Mouse (Mus musculus) hindbrain, embryonic 16.5 days (tissue): ENCODE data around the gene Glt28d2. TPM values are rescaled to one million over a fixed set of nuclear protein-coding genes. Genes with fewer than 3 reads are reported as not detected.

ENCODE experiments used
- ATAC-seq: fragments of 200-750 bp; cut with Nextera tagmentation; 2 replicates; pipeline ENCODE4 v1.8.0; 2017; ENCODE audit warnings: moderate TSS enrichment, moderate library complexity
- H3K27ac ChIP-seq: fragments of 300-500 bp; sonication (generic); 2 replicates; pipeline ENCODE4 v1.5.1; 2014; ENCODE audit warnings: low read depth, mild to moderate bottlenecking, control low read depth, low read length, moderate library complexity
- H3K27me3 ChIP-seq: fragments of 300-500 bp; sonication (generic); replicated peaks from 2 replicates; pipeline ENCODE4 v1.6.1; 2014; ENCODE audit warnings: low read length; ENCODE audit not compliant: control insufficient read depth, insufficient read depth
- H3K36me3 ChIP-seq: fragments of 300-500 bp; sonication (generic); 2 replicates; pipeline ENCODE4 v1.6.1; 2014; ENCODE audit warnings: mild to moderate bottlenecking, low read length, moderate library complexity, mixed read lengths; ENCODE audit not compliant: control insufficient read depth, insufficient read depth
- H3K4me1 ChIP-seq: fragments of 300-500 bp; sonication (generic); 2 replicates; pipeline ENCODE4 v1.6.1; 2014; ENCODE audit warnings: low read depth, low read length; ENCODE audit not compliant: control insufficient read depth, insufficient read depth
- H3K4me2 ChIP-seq: fragments of 300-500 bp; sonication (generic); 2 replicates; pipeline ENCODE4 v1.6.1; 2014; ENCODE audit warnings: mild to moderate bottlenecking, low read length, control low read depth, moderate library complexity
- H3K4me3 ChIP-seq: fragments of 300-500 bp; sonication (generic); 2 replicates; pipeline ENCODE4 v1.5.1; 2014; ENCODE audit warnings: mild to moderate bottlenecking, low read length, control low read depth, moderate library complexity
- H3K9ac ChIP-seq: fragments of 300-500 bp; sonication (generic); 2 replicates; pipeline ENCODE4 v1.6.1; 2014; ENCODE audit warnings: low read depth, mild to moderate bottlenecking, control low read depth, low read length, moderate library complexity
- H3K9me3 ChIP-seq: fragments of 300-500 bp; sonication (generic); 2 replicates; pipeline ENCODE4 v1.6.1; 2014; ENCODE audit warnings: mild to moderate bottlenecking, low read length, moderate library complexity; ENCODE audit not compliant: control insufficient read depth
- WGBS: fragments of 180-500 bp; shearing (Covaris S2); extraction: QIAGEN DNeasy Blood & Tissue Kit; methylation state at CpG from one replicate; pipeline ENCODE4 v1.1.7; 2014; 5-methylcytosine and 5-hydroxymethylcytosine counted together
- polyA plus RNA-seq: library from polyadenylated mRNA; unstranded; fragments of >200 nt; fragmentation: Nextera tagmentation; extraction: Ambion mirVana; gene quantifications from 2 replicates; pipeline ENCODE4 v1.2.1, GENCODE M21; 2015

The Glt28d2 gene
- polyA plus RNA-seq, result 0.15 and 0.42 TPM in 2 replicates

DNA sequence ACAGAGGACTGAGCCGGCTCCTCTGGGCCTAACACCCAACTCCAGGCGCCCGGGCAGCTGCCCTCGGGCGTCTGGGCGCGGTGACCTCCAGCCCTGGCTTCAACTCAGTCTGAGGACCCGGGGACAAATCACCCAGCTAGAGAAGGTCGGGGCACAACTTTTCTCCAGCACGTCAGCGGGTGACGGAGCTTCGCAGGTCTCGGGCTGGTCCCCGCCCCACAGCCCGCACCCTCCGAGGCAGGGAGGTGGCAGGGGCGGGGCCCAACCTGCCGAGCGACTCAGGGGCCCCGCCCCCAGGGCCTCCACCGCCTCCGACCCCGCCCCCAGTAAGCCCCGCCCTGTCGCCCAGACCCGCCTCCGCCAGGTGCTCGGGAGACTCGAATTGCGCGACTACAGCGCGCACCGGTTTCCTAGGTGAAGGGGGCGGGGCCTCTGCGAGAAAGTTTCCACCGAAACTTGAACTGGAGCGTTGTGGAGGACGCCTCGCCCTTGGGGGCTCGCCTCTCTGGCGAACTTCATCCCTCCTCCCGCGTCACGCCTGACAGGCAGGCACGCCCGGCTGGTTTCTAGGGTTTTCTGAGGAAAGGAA, at the start of gene Glt28d2, which contains the start of gene Gm37240:
Gene Glt28d2, minus strand, starts transcription at position 278 of the 589 bp plus-strand sequence.
Gene Gm37240, minus strand, starts transcription at position 280 of the 589 bp plus-strand sequence.
- ATAC-seq, result peak; percentile 88
- Histone ChIP-seq H3K27ac (no peak within 1 kb of the TSS), H3K9ac (peak within 1 kb of the TSS; percentile 45), H3K4me3 (peak within 1 kb of the TSS; percentile 65), H3K4me2 (peak within 1 kb of the TSS; percentile 91), H3K27me3 (peaks cover 3% of the 10 kb centered on the region), H3K4me1 (peaks cover 8% of the 10 kb centered on the region), H3K9me3 (no peaks in the 10 kb centered on the region), H3K36me3 (no peaks in the 10 kb centered on the region)
- WGBS, result under 1% methylated on average over 43 of the region's 48 CpGs

DNA sequence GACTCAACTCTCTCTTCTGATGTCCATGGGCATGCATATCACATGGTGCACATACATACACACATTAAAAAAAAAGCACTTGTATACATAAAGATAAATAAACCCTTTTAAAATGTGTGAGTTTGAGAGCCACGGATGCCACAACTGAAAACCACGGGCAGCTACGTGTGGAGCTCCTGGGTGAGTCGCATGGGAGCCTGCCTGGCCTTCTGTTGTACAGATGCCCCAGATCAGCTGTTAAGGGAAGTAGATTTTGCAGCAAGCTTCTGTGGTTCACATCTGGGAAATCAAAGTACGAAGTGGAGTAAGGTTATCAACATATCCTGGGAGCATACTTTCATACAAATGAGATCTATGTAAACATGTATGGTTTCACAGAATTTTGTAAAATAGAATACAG, 46.3 kb upstream of the Glt28d2 start:
- Histone ChIP-seq H3K27me3 (no peaks in the 10 kb centered on the region), H3K4me2 (no peak overlapping the region), H3K27ac (no peak overlapping the region), H3K9me3 (no peaks in the 10 kb centered on the region), H3K36me3 (no peaks in the 10 kb centered on the region), H3K4me1 (no peaks in the 10 kb centered on the region), H3K4me3 (no peak overlapping the region), H3K9ac (no peak overlapping the region)
- WGBS, result 91% methylated on average over 5 of the region's 5 CpGs
- ATAC-seq, result no peak

DNA sequence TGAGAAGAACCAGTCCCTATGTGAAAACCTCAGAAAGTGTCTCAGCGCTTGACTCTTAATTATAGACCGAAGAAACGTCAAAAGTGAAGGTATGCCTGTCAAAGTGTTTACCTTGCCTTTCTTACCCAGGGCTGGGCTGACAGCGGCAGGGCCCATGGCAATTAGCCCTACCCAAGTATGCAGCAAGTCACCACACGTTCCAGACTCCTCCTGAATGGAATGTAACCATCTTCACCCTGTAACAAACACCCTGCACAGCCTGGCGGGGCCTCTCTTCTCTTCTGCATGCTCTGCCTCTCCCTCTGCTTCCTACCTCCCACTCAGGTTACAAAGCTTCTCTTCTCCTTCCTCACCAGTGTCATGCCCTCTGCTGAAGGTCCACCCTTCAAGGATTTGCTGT, 44.5 kb upstream of the Glt28d2 start:
- Histone ChIP-seq H3K36me3 (no peaks in the 10 kb centered on the region), H3K4me2 (no peak overlapping the region)

DNA sequence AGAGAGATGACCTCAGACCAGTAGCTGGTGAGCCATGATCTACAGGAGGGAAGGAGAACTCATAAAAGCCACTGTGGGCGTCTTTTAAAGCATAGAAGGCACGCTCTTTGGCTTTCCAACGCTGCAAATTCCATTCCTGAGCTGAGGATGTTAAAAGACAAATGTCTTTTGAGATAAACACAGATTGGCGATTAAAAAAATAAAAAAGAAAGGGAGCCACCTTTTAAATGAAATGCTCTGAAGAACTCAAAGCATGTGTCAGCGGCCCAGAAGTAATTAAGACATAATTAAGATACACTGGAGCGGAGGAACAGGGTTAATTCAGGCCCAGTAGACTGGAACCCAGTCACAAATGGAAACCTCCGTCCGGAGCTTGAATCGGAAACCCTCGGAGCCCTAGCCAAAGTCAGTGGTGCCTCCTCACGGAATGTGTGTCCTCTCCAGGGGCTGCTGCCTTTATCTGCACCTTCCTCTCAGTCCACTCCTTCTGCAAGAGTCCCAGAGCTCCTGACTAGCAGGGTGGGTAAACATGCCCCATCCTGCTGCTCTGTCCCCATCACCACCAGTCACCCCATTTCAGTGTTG, 43.4 kb upstream of the Glt28d2 start:
- WGBS, result 43% methylated on average over 11 of the region's 11 CpGs
- H3K4me2 ChIP-seq, result no peak overlapping the region
- no peak overlapping the region for H3K4me3 ChIP-seq
- no peak for ATAC-seq
- no peaks in the 10 kb centered on the region for H3K9me3 ChIP-seq
- no peak overlapping the region for H3K27ac ChIP-seq
- no peaks in the 10 kb centered on the region for H3K27me3 ChIP-seq
- no peaks in the 10 kb centered on the region for H3K4me1 ChIP-seq
- H3K9ac ChIP-seq, result no peak overlapping the region
- H3K36me3 ChIP-seq, result no peaks in the 10 kb centered on the region

More for the DNA sequence above, 44.5 kb upstream of the Glt28d2 start:
- H3K9me3 ChIP-seq, result no peaks in the 10 kb centered on the region
- 92% methylated on average over 6 of the region's 6 CpGs for WGBS
- no peak overlapping the region for H3K4me3 ChIP-seq
- ATAC-seq, result no peak
- H3K4me1 ChIP-seq, result no peaks in the 10 kb centered on the region
- H3K27me3 ChIP-seq, result no peaks in the 10 kb centered on the region
- H3K27ac ChIP-seq, result no peak overlapping the region
- H3K9ac ChIP-seq, result no peak overlapping the region

DNA sequence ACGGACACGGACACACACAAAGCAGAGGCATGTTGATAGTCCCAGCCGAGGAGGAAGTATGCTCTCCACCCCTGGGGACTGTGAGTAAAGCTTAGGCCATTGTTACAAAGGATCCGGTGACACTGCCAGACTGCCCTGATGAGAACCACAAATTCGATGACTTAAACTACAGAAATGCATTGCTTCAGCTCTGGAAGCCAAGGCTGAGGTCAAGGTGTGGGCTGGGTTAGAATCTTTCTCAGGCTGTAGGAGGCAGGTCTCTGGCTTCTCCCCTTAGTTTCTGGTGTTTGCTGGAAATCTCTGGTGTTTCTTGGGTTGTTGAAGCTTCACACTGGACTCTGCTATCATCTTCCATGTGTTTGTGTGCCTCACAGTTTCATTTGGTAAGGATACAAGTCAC, 42.4 kb upstream of the Glt28d2 start:
- Histone ChIP-seq H3K4me2 (no peak overlapping the region), H3K4me1 (no peaks in the 10 kb centered on the region), H3K9me3 (no peaks in the 10 kb centered on the region), H3K9ac (no peak overlapping the region), H3K36me3 (no peaks in the 10 kb centered on the region), H3K4me3 (no peak overlapping the region), H3K27ac (no peak overlapping the region), H3K27me3 (no peaks in the 10 kb centered on the region)
- no peak for ATAC-seq
- 84% methylated on average over 5 of the region's 5 CpGs for WGBS

DNA sequence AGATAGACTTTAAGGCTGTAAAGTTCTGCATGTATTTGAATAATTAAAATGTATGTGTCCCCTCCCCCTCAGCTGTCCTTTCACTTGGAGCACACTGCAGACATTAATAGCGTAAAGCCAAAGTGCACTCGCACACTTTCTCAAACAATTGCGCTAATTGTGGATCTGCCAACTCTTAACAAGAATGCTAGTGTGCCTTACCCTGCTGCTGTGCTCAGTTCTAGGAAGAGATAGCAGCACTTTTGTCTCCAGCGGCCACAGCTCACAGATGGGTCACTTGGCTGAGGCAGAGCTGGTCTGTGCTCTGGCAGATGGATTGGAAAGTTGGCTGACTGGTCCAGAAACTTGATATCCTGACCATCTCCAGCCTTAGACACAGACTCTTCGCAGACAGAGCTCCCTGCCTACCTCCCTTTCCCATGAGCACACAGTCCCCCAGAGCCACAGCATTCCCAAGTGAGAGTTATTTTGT, 40.9 kb upstream of the Glt28d2 start:
- 63% methylated on average over 5 of the region's 5 CpGs for WGBS
- peak; percentile 92 for ATAC-seq
- no peaks in the 10 kb centered on the region for H3K27me3 ChIP-seq

DNA sequence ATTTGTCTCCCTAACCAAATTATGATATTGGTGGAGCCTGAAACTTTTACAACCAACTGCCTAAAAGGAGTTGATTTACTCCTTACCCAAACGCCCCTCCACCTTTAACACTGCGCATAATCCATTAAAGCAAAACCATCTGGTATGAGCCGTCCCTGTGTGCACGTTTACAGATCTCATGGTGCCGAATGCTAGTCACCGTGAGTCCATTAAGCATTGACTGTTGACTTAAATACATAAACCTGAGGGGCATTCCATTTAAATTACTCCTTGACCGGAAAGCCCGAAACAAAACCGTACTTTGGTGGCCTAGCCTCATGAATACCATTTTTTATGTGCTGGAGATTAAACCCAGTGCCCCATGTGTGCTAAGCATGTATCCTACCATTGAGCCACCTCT, 40.0 kb upstream of the Glt28d2 start:
- no peaks in the 10 kb centered on the region for H3K27me3 ChIP-seq
- no peaks in the 10 kb centered on the region; the same call in 1 of the 2 replicates for H3K4me1 ChIP-seq
- WGBS, result 85% methylated on average over 9 of the region's 9 CpGs
- no peak for ATAC-seq
- H3K9me3 ChIP-seq, result no peaks in the 10 kb centered on the region
- H3K27ac ChIP-seq, result no peak overlapping the region
- no peak overlapping the region for H3K9ac ChIP-seq
- H3K4me3 ChIP-seq, result no peak overlapping the region
- H3K36me3 ChIP-seq, result no peaks in the 10 kb centered on the region
- no peak overlapping the region for H3K4me2 ChIP-seq

More for the DNA sequence above, 40.9 kb upstream of the Glt28d2 start:
- H3K27ac ChIP-seq, result no peak overlapping the region
- H3K4me1 ChIP-seq, result no peaks in the 10 kb centered on the region; the same call in 1 of the 2 replicates
- H3K36me3 ChIP-seq, result no peaks in the 10 kb centered on the region
- H3K4me3 ChIP-seq, result no peak overlapping the region
- H3K4me2 ChIP-seq, result no peak overlapping the region
- H3K9ac ChIP-seq, result no peak overlapping the region
- no peaks in the 10 kb centered on the region for H3K9me3 ChIP-seq

DNA sequence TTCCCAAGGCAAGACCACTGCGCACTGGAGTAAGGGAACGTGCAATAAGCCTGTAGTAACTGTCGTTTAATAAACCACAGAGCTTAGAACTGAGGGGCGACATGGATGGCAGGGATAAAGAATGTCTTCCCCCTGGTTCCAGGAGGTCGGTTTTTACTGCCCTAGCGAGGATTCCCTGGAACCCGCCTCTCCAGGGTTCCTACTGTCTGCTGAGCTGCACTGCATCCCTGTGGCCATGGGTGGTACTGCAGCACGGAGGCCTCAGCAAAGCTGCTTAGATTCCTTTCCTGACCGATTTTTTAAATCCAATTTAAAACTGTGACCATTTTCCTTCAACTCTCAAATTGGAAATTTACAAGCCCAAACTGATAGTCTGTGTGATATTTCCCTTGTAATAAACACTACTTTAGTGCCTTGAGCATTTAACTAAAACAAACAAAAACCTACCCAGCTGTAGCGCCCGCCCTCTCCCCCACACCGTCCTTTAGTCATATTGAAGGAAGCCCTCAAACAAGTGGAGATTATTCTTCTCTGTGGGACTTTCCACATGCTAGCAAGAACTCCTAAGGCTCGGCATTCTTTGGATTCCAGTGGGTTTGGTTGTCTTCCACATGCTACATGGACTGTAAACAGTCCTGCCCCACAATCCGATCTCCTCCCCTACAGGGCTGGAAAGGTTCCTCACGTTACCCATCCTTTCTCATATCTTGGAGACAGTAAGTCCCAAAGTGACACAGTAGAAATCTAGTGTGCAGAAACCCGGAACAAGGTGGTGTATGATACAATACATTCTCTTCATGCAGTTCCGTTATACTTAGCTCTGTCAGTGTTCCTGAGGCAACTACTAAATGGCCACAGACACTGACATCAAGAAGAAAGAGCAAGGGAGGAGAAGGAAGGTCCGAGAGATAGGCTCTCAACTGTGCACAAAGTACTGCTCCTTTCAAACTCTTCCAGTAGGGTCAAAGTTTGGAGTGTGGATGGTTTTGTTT, 36.9 kb upstream of the Glt28d2 start:
- ATAC-seq, result 0 out of 2 replicates have a peak, but pooled peaks have one; percentile 9
- Histone ChIP-seq H3K9ac (no peak overlapping the region), H3K27me3 (no peaks in the 10 kb centered on the region), H3K27ac (no peak overlapping the region), H3K4me1 (no peaks in the 10 kb centered on the region; the same call in 1 of the 2 replicates), H3K4me2 (peak overlapping the region; percentile 49), H3K4me3 (peak overlapping the region; percentile 13; the same call in 1 of the 2 replicates), H3K36me3 (no peaks in the 10 kb centered on the region), H3K9me3 (no peaks in the 10 kb centered on the region)
- 46% methylated on average over 18 of the region's 18 CpGs for WGBS
